Mouse (Mus musculus): ENCODE measurements around the gene Fcgr1.

DNA sequence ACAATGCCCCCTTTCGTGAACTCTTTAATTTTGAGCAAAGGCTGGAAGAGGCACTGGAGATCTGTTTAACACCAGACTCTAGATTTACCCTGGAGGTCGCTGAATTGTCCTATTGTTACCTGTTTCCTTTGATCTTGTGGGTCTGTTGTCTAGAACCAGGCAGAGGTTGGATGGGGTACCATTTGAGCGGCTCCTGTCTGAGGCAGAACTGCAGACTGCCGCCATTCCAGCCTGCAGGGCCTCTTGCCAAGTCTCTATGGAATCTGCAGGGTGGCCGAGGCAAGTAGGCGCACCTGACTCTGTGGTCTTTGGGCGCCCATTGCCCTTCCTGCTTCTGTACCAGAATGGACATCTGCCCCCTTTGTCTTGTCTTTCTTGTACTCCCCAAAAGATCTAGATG lies 36.8 kb upstream of the Fcgr1 start:
- TF ChIP-seq POLR2A (IDR thresholded peaks at IDR 0.05; ENCODE audit: extremely low read depth, insufficient read depth, low read length) = no peak
- TF ChIP-seq CTCF (IDR thresholded peaks at IDR 0.05; ENCODE audit: extremely low read depth, insufficient read depth, low read length) = no peak
